Mouse (Mus musculus) lung, adult 18-20 months (tissue): Measurements from ENCODE around the gene Mdh2.

Experiments
- DNase-seq, 2 experiments: peaks; one replicate each; pipeline ENCODE4 v3.0.0; 2022; ENCODE audit warnings: mixed read lengths in 2 of 2

Mdh2 gene

GRCm38 (mm10) chr5:135777796-135778470 is 347 bp upstream of the Mdh2 start, which contains the start of gene Styxl1:
TSS of gene Styxl1 (minus strand) at chr5:135778385.
- DNase-seq = no peak

DNA sequence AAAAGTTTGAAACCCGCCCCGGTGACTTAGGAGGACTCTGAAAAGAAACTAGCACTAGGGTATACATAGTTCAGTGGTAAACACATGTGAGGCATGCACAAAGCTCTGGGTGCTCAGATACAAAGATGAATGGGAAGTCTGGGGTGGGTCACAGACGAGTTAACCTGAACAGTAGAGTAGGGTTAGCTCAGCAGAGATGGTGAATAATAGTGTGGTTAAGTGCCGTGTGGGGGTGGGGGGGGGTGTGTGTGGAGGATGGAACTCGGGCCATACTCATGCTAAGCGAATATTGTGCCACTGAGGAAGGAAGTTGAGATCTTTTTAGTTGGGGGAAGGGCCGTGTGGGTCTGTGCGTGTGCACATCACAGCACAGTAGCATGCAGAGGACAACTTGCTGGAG is 2.1 kb downstream of the Mdh2 start:
- DNase-seq = no peak

- no peak for DNase-seq
These were observed 4.6 kb downstream of the Mdh2 start for GRCm38 (mm10) chr5:135782901-135783300.

DNA sequence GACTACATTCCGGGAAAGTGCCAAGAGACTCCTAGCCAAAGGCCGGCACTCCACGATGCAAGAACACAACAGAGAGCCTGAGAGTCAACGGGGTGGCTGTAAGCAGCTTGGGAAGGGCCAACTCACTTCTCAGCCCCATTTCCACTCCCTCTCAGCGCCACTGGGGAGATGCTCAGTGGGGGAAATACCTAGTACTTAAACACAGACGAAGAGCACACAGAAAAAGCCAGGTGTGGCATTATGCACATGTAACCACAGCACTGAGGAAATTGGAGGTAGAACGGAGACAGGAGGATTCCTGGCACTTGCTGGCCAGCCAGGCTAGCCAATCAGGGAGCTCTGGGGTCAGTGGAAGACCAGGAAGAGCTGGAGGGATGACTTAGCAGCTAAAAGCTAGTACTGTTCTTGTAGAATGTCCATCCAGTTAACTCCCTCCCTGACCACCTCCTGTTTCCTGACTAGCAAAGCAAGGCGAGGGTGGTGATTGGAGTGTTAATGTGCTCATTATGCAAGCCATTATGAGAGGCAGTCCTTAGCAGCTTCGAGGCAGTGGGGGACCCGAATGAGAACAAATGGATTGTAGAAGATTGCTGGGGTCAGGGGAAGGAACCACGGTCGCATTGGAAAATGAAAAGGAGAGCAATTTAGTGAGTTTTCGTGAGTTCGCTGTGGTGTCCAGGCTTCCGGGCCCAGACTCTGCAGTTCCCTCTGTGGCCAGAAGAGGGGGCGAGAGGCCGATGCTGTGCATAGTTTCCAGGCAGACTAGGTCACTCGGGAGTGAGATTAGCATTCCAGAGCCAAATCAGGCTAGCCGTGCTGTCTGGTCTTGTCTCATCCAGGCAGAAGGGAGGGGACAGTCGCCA is 15.9 kb downstream of the Mdh2 start:
- peak; percentile 75 to 78 for DNase-seq

GRCm38 (mm10) chr5:135794859-135795181 is 16.5 kb downstream of the Mdh2 start:
- DNase-seq = no peak

DNA sequence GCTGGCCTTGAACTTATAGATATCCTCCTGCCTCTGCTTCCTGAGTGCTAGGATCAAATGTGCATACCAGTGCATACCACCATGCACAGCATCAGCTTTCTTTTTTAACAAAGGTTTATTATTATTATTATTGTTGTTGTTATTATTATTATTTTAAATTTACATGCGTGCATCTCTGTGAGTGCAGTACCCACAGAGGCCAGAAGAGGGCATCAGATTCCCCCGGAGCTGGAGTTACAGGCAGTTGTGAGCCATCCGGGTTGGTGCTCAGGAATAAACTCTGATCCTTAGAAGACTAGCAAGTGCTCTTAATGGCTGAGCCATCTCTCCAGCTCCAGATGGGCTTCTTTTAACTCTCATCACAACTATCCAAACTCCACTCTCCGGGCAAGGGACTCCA is 21.5 kb downstream of the Mdh2 start:
- DNase-seq = no peak

DNA sequence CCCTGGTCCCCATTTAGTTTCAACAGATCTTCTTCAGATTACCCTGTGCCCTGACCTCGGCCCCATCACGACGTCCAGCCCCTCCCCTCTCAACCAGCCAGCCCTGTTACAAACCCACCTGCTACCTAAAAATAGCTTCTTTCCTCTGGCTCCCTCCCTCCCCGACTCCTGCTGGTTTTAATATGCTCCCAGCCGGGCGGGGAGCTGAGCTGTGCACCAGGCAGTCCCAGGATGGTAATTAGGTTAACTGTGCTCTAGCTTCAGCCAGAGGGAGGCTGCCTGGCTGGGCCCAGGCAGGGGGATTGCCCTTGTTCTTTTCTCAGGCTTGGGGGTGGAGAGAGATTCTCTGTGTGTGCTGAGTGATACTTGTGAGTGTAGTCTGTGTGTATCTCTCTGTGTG is 22.6 kb downstream of the Mdh2 start:
- DNase-seq = no peak

DNA sequence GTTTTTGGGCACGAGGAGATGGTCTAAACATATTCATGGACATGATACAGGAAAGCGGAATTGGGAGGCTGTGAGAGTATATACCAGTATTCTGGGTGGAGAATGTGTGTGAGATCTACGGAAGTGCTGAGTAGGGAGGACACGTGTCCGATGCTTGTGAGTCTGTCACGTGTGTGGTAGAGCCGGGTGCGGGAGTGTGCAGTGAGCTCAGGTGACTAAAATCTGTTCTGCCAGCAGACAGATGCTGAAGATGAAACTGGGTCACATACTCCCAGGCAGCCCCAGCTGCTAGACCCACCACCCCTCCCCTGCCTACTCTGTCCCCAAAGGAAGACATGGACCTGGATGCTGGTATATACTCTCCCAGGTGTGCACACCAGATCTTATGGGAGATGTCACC is 24.4 kb downstream of the Mdh2 start:
- DNase-seq = no peak

GRCm38 (mm10) chr5:135803135-135803534 is 24.9 kb downstream of the Mdh2 start:
- no peak for DNase-seq

DNA sequence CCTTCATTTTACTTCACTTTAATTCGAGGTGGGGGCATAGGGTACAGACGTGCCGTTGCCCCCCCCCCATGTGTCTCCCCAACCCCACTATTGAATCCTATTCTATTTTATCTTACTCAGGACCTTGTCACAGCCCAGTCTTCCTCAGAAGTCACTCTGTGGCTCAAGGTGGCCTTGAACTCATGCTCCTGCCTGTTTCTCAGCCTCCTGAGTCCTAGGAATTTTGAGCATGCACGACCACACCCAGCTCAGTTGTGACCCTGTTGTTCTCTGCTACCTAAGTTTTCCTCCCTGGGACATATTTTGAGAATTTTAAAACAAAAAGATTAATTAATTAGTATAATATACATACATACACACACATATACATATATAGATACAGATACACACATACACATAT is 25.4 kb downstream of the Mdh2 start:
- DNase-seq = no peak

GRCm38 (mm10) chr5:135804735-135805134 is 26.5 kb downstream of the Mdh2 start:
- DNase-seq = no peak

GRCm38 (mm10) chr5:135806555-135807262 is 28.4 kb downstream of the Mdh2 start, which contains the start of gene Srrm3:
TSS of gene Srrm3 (plus strand) at chr5:135806890.
- DNase-seq = peak; percentile 86 to 89

DNA sequence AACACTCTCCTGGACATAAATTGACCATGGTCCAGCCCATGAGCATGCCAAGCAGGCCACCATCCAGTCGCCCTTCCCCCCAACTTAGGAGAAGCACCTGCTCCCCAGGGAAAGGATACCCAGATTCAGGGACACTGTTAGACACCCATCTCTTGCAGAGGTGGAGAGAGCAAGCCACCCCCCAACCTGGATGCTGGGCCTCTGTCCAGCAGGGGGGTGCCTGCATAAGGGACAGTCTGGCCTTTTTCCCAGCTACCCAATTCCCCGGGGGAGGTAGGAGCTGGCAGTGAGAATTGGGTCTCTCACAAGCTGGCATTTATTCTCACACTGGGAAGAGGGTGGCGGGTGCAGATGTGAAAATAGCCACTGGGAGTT is 29.0 kb downstream of the Mdh2 start:
- DNase-seq = no peak

GRCm38 (mm10) chr5:135812991-135813390 is 34.7 kb downstream of the Mdh2 start:
- DNase-seq = no peak

- DNase-seq = no peak
These were observed 40.2 kb downstream of the Mdh2 start for GRCm38 (mm10) chr5:135818491-135818890.

GRCm38 (mm10) chr5:135822316-135822944 is 44.1 kb downstream of the Mdh2 start:
- no peak for DNase-seq

DNA sequence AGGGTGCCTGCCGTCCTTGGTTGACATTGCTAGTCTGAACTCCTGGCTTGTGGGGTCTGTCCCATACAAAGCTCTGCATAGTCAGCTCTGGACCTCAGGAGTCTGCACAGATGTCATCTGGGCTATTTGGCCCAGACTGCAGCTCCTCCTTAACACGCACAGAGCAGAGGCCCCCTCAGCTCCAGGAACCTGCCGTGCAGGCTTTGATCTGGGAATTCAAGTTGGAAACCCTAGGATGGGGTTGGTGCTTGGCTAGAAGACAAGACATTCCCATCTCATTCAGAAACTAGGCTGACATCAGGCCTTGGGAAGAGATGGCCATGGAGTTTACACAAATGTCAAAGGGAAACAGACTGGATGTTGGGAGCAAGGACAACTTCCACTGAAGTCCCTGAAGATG is 46.2 kb downstream of the Mdh2 start:
- DNase-seq = no peak

- no peak for DNase-seq
These were observed 47.9 kb downstream of the Mdh2 start for GRCm38 (mm10) chr5:135826225-135826624.

DNA sequence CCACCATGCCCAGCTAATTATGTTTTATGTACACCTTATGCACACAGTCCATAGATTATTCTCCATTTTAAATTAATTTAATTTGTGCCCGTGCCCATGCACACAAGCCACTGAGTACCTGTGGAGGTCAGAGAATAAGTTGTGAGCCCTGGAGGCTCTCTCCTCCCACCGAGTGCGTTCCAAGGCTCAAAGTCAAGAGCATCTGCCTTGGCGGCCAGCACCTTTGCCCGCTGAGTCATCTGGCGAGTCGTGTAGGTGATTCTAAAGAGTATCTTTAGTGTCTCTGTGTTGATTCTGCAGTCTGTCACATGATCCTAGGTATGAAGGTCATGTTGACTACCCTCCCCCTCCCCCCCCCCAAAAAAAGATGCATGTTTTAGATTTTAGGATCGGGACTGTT is 51.1 kb downstream of the Mdh2 start:
- DNase-seq = no peak

GRCm38 (mm10) chr5:135832729-135833128 is 54.4 kb downstream of the Mdh2 start:
- no peak for DNase-seq

GRCm38 (mm10) chr5:135834769-135835491 is 56.6 kb downstream of the Mdh2 start:
- DNase-seq = peak; percentile 61 to 63

GRCm38 (mm10) chr5:135835492-135835858 is 57.2 kb downstream of the Mdh2 start:
- DNase-seq = no peak

DNA sequence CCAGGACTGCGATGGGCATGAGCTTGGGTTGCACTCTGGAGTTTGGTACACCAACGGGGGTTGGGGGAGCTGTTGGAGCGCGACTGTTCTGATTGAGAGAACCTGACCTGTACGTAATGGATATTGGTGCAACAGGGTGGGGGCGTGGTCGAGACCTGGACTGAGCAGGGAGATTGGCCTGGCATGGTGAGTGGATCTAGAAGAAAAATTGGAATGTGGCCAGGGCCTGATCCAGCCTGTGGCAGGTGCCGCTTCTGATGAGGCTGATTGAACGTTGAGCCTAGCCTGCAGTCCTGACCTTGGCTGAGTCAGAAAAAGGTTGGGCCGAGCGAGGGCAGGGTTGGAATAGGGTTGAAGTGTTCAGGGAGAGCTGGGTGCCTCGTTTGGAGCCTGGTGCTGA is 57.7 kb downstream of the Mdh2 start:
- no peak for DNase-seq
